ENCODE assay signal across 24 mouse cellular contexts in genomic region chr6:86956206-86956605, GRCm38 (mm10). TPM values are rescaled to one million over a fixed set of nuclear protein-coding genes. Genes with fewer than 3 reads are reported as not detected.
DNase-seq lines count a peak whose midpoint lies in the region; ATAC-seq and TF ChIP-seq lines count a peak whose summit lies in the region.
"Had no signal": no experiment of that assay in that cellular context is flagged by ENCODE, and none has a peak within 500 bp of the region (broad histone marks: within the 10 kb centered on the region; RNA-seq: fewer than 3 reads in every experiment).

No protein-coding gene starts in this region.

- TF ChIP-seq EP300 in liver, postnatal 0 days (IDR thresholded peaks at IDR 0.05; ENCODE audit: low read depth) = no peak

- H3K9me3 ChIP-seq in kidney, embryonic 15.5 days (replicated peaks) = no peaks in the 10 kb centered on the region
- no peaks in the 10 kb centered on the region for H3K9me3 ChIP-seq in liver, postnatal 0 days (ENCODE audit: low read length)
- H3K9me3 ChIP-seq: embryonic facial prominence, embryonic 13.5 days; forebrain, embryonic 13.5 days; heart, embryonic 12.5 days; hindbrain, embryonic 13.5 days; limb, embryonic 15.5 days; midbrain, embryonic 10.5 days had no signal

- no peak overlapping the region for H3K4me3 ChIP-seq in kidney, embryonic 15.5 days (replicated peaks)
- no peak overlapping the region for H3K4me3 ChIP-seq in liver, postnatal 0 days (ENCODE audit: low read depth, low read length)
- H3K4me3 ChIP-seq: embryonic facial prominence, embryonic 13.5 days; erythroblast, embryonic 14.5 days; forebrain, embryonic 13.5 days; heart, embryonic 12.5 days; hindbrain, embryonic 13.5 days; limb, embryonic 15.5 days; midbrain, embryonic 10.5 days had no signal

- no peak overlapping the region for H3K9ac ChIP-seq in kidney, embryonic 15.5 days
- no peak overlapping the region for H3K9ac ChIP-seq in liver, postnatal 0 days (replicated peaks)
- H3K9ac ChIP-seq: embryonic facial prominence, embryonic 13.5 days; forebrain, embryonic 13.5 days; heart, embryonic 12.5 days; hindbrain, embryonic 13.5 days; limb, embryonic 15.5 days; liver, embryonic 14.5 days had no signal

- H3K4me1 ChIP-seq in kidney, embryonic 15.5 days = no peaks in the 10 kb centered on the region
- no peaks in the 10 kb centered on the region for H3K4me1 ChIP-seq in liver, postnatal 0 days (ENCODE audit: insufficient read depth)
- H3K4me1 ChIP-seq: embryonic facial prominence, embryonic 13.5 days; forebrain, embryonic 13.5 days; heart, embryonic 12.5 days; hindbrain, embryonic 13.5 days; limb, embryonic 15.5 days; midbrain, embryonic 10.5 days had no signal

- peaks cover 77% of the 10 kb centered on the region for H3K36me3 ChIP-seq in kidney, embryonic 15.5 days
- H3K36me3 ChIP-seq in liver, postnatal 0 days (replicated peaks; ENCODE audit: insufficient read depth, low read length) = peaks cover 47% of the 10 kb centered on the region

- TF ChIP-seq CTCF in liver, postnatal 0 days (IDR thresholded peaks at IDR 0.05; ENCODE audit: low read depth) = no peak

- H3K27me3 ChIP-seq in kidney, embryonic 15.5 days = no peaks in the 10 kb centered on the region
- no peaks in the 10 kb centered on the region for H3K27me3 ChIP-seq in liver, postnatal 0 days (ENCODE audit: insufficient read depth, low read length)
- H3K27me3 ChIP-seq: embryonic facial prominence, embryonic 13.5 days; forebrain, embryonic 13.5 days; heart, embryonic 12.5 days; hindbrain, embryonic 13.5 days; limb, embryonic 15.5 days had no signal

- no peak overlapping the region for H3K27ac ChIP-seq in kidney, embryonic 15.5 days
- no peak overlapping the region for H3K27ac ChIP-seq in liver, postnatal 0 days (ENCODE audit: low read depth)
- H3K27ac ChIP-seq: embryonic facial prominence, embryonic 13.5 days; forebrain, embryonic 13.5 days; hindbrain, embryonic 13.5 days; limb, embryonic 15.5 days; liver, embryonic 14.5 days; macrophage; midbrain, embryonic 10.5 days had no signal

- 0 out of 2 replicates have a peak, but pooled peaks have one; percentile 14 for ATAC-seq in frontal cortex, adult (ENCODE audit: low TSS enrichment)
- no peak for ATAC-seq in kidney, embryonic 15.5 days (replicated peaks; ENCODE audit: low FRiP score)
- ATAC-seq in liver, postnatal 0 days = no peak
- ATAC-seq: forebrain, embryonic 13.5 days had no signal

- no peak overlapping the region for H3K4me2 ChIP-seq in kidney, embryonic 15.5 days
- H3K4me2 ChIP-seq in liver, postnatal 0 days (ENCODE audit: low read depth, low read length) = no peak overlapping the region
- H3K4me2 ChIP-seq: embryonic facial prominence, embryonic 13.5 days; forebrain, embryonic 13.5 days; heart, embryonic 12.5 days; hindbrain, embryonic 13.5 days; limb, embryonic 15.5 days had no signal

- no peak for DNase-seq in frontal cortex, postnatal 10 days (ENCODE audit: low spot score in 2 of 2)
- DNase-seq in A20 (ENCODE audit: low read depth, low spot score) (peak; percentile 7), ZHBTc4 (ENCODE audit: low read depth, low spot score) (peak; percentile 53)
- peak; percentile 37 for DNase-seq in thymus, postnatal 14 days
- no peak for DNase-seq in liver, postnatal 0 days
- DNase-seq: adrenal gland, postnatal 36 days; embryo, embryonic 11 days; gastrocnemius, postnatal 10 days; heart, postnatal 10 days; kidney, adult 2 months; kidney, postnatal 10 days; left cerebral cortex, postnatal 4 days; right cerebral cortex, postnatal 4 days had no signal

RNA-seq across cellular contexts. Expression of gene Nfu1, which starts 52.8 kb away (rescaled TPM):
- 104 and 106 TPM in 2 replicates for polyA plus RNA-seq in kidney, embryonic 15.5 days (2015; fragmentation: Nextera tagmentation; extraction: Ambion mirVana)
- polyA plus RNA-seq in liver, postnatal 0 days (2015; fragmentation: Nextera tagmentation; extraction: Ambion mirVana) = 53.5 and 57.7 TPM in 2 replicates

Comparison
In these comparisons a context has a peak if more than half of its experiments do, and no peak if none do; other contexts are left out.
1. DNase-seq: peak in A20 (single experiment), ZHBTc4 (single experiment) and thymus, postnatal 14 days (single experiment); none in frontal cortex, postnatal 10 days (0 of 2) and liver, postnatal 0 days (single experiment).